ENCODE assay signal across 8 mouse cellular contexts in genomic region chr17:5057944-5058720, GRCm38 (mm10).
DNase-seq lines count a peak whose midpoint lies in the region; ATAC-seq and TF ChIP-seq lines count a peak whose summit lies in the region.

No protein-coding gene starts in this region.

- WGBS in heart, postnatal 0 days = 6% methylated on average over 10 of the region's 10 CpGs

- no peak for TF ChIP-seq POLR2A in embryonic fibroblast, embryonic 13.5 days (IDR thresholded peaks at IDR 0.05; ENCODE audit: low read depth, low read length)

- peaks cover 70% of the 10 kb centered on the region for H3K36me3 ChIP-seq in G1E (replicated peaks)
- H3K36me3 ChIP-seq in heart, postnatal 0 days (replicated peaks; ENCODE audit: control insufficient read depth, insufficient read depth, low read length) = no peaks in the 10 kb centered on the region

- 0 out of 2 replicates have a peak, but pooled peaks have one; percentile 31 for TF ChIP-seq EP300 in heart, postnatal 0 days (IDR thresholded peaks at IDR 0.05; ENCODE audit: low read depth)

- no peaks in the 10 kb centered on the region for H3K27me3 ChIP-seq in G1E (ENCODE audit: insufficient read depth, low read length)
- no peaks in the 10 kb centered on the region for H3K27me3 ChIP-seq in heart, postnatal 0 days (ENCODE audit: control insufficient read depth, insufficient read depth, low read length)

- H3K9ac ChIP-seq in heart, postnatal 0 days (replicated peaks; ENCODE audit: low read depth, low read length) = peak overlapping the region; percentile 30; the same call in 1 of the 2 replicates

- TF ChIP-seq CTCF in G1E (IDR thresholded peaks at IDR 0.05; ENCODE audit: low read depth, low read length) = no peak
- no peak for TF ChIP-seq CTCF in embryonic fibroblast, embryonic 13.5 days (IDR thresholded peaks at IDR 0.05; ENCODE audit: borderline replicate concordance, insufficient read depth, low read length)
- TF ChIP-seq CTCF in heart, postnatal 0 days (IDR thresholded peaks at IDR 0.05; ENCODE audit: low read depth) = peak; percentile 19; the same call in 1 of the 2 replicates

- H3K4me3 ChIP-seq in G1E (ENCODE audit: low read depth, low read length) = 0 out of 2 replicates have a peak overlapping the region, but pooled peaks have one; percentile 32
- H3K4me3 ChIP-seq in embryonic fibroblast, embryonic 13.5 days (ENCODE audit: insufficient read depth, low read length) = no peak overlapping the region
- H3K4me3 ChIP-seq in heart, postnatal 0 days (ENCODE audit: low read depth, low read length) = peak overlapping the region; percentile 32

- H3K4me2 ChIP-seq in heart, postnatal 0 days (ENCODE audit: low read depth, low read length) = peak overlapping the region; percentile 55

- H3K9me3 ChIP-seq in G1E (replicated peaks) = no peaks in the 10 kb centered on the region
- H3K9me3 ChIP-seq in heart, postnatal 0 days (replicated peaks; ENCODE audit: control insufficient read depth, low read length) = no peaks in the 10 kb centered on the region

- H3K4me1 ChIP-seq in G1E (ENCODE audit: insufficient read depth, low read depth, low read length) = peaks cover 34% of the 10 kb centered on the region
- H3K4me1 ChIP-seq in embryonic fibroblast, embryonic 13.5 days (ENCODE audit: control insufficient read depth, insufficient read depth, low read length) = peaks cover 14% of the 10 kb centered on the region; the same call in 1 of the 2 replicates
- peaks cover 71% of the 10 kb centered on the region for H3K4me1 ChIP-seq in heart, postnatal 0 days (ENCODE audit: control insufficient read depth, insufficient read depth)

- no peak for ATAC-seq in G1E (ENCODE audit: extremely low read depth, insufficient number of reproducible peaks, low FRiP score, poor library complexity, severe bottlenecking)
- peak; percentile 90 for ATAC-seq in heart, postnatal 0 days (ENCODE audit: insufficient read depth, low read depth)

- no peak for DNase-seq in G1E (ENCODE audit: low spot score)
- DNase-seq in adrenal gland, postnatal 36 days = peak; percentile 41 to 69
- peak; percentile 87 for DNase-seq in heart, postnatal 0 days (ENCODE audit: low spot score)
- DNase-seq in kidney, postnatal 14 days = peak; percentile 82
- DNase-seq in lung, postnatal 4 days = peak; percentile 74 to 86
- DNase-seq in right cerebral cortex, postnatal 14 days = peak; percentile 24
- DNase-seq in spleen, postnatal 36 days (ENCODE audit: low spot score in 2 of 2) = no peak

- H3K27ac ChIP-seq in embryonic fibroblast, embryonic 13.5 days (ENCODE audit: insufficient read depth, low read length) = peak overlapping the region; percentile 9
- peak overlapping the region; percentile 77 for H3K27ac ChIP-seq in heart, postnatal 0 days (ENCODE audit: low read depth)

Comparison
In these comparisons a context has a peak if more than half of its experiments do, and no peak if none do; other contexts are left out.
1. DNase-seq: peak in adrenal gland, postnatal 36 days (2 of 2), heart, postnatal 0 days (single experiment), kidney, postnatal 14 days (single experiment), lung, postnatal 4 days (2 of 2) and right cerebral cortex, postnatal 14 days (single experiment); none in G1E (single experiment) and spleen, postnatal 36 days (0 of 2).